Mouse (Mus musculus) heart, embryonic 11.5 days (tissue): Measurements from ENCODE around the gene Ms4a6d. TPM values are rescaled to one million over a fixed set of nuclear protein-coding genes. Genes with fewer than 3 reads are reported as not detected.

Experiments
- ATAC-seq: fragments of 200-750 bp; cut with Nextera tagmentation; replicated peaks from 2 replicates; pipeline ENCODE4 v1.8.0; 2017; ENCODE audit warnings: moderate library complexity; ENCODE audit not compliant: insufficient number of reproducible peaks, low FRiP score, low TSS enrichment
- H3K27ac ChIP-seq: fragments of 300-500 bp; sonication (generic); 2 replicates; pipeline ENCODE4 v1.5.1; 2014; ENCODE audit warnings: mild to moderate bottlenecking, low read depth, low read length
- H3K27me3 ChIP-seq: fragments of 300-500 bp; sonication (generic); 2 replicates; pipeline ENCODE4 v1.6.1; 2014; ENCODE audit warnings: mild to moderate bottlenecking, low read length, mixed read lengths; ENCODE audit not compliant: control insufficient read depth, insufficient read depth
- H3K36me3 ChIP-seq: fragments of 300-500 bp; sonication (generic); 2 replicates; pipeline ENCODE4 v1.6.1; 2014; ENCODE audit warnings: mild to moderate bottlenecking, low read length, moderate library complexity, mixed read lengths; ENCODE audit not compliant: control insufficient read depth, insufficient read depth
- H3K4me1 ChIP-seq: fragments of 300-500 bp; sonication (generic); 2 replicates; pipeline ENCODE4 v1.6.1; 2014; ENCODE audit warnings: low read length; ENCODE audit not compliant: control insufficient read depth, insufficient read depth
- H3K4me2 ChIP-seq: fragments of 300-500 bp; sonication (generic); 2 replicates; pipeline ENCODE4 v1.6.1; 2014; ENCODE audit warnings: mild to moderate bottlenecking, moderate library complexity
- H3K4me3 ChIP-seq: fragments of 300-500 bp; sonication (generic); 2 replicates; pipeline ENCODE4 v1.5.1; 2014; ENCODE audit warnings: low read depth, low read length
- H3K9ac ChIP-seq: fragments of 300-500 bp; sonication (generic); 2 replicates; pipeline ENCODE4 v1.6.1; 2014; ENCODE audit warnings: mild to moderate bottlenecking, low read depth, low read length, moderate library complexity
- H3K9me3 ChIP-seq: fragments of 300-500 bp; sonication (generic); replicated peaks from 2 replicates; pipeline ENCODE4 v1.6.1; 2016; ENCODE audit warnings: low read length; ENCODE audit not compliant: control insufficient read depth
- WGBS: fragments of 180-500 bp; shearing (Covaris S2); extraction: QIAGEN DNeasy Blood & Tissue Kit; methylation state at CpG from one replicate; pipeline ENCODE4 v1.1.7; 2014; ENCODE audit not compliant: insufficient replicate concordance; 5-methylcytosine and 5-hydroxymethylcytosine counted together
- polyA plus RNA-seq: library from polyadenylated mRNA; unstranded; fragments of >200 nt; fragmentation: Nextera tagmentation; extraction: Ambion mirVana; gene quantifications from 2 replicates; pipeline ENCODE4 v1.2.1, GENCODE M21; 2014

Ms4a6d gene
- polyA plus RNA-seq, 1 experiment from 2014 or later = 0.87 TPM

- no peak for ATAC-seq
- no peaks in the 10 kb centered on the region for H3K4me1 ChIP-seq
- no peaks in the 10 kb centered on the region for H3K9me3 ChIP-seq
- H3K4me2 ChIP-seq = no peak overlapping the region
- no peaks in the 10 kb centered on the region for H3K27me3 ChIP-seq
- H3K4me3 ChIP-seq = no peak overlapping the region
- H3K36me3 ChIP-seq = no peaks in the 10 kb centered on the region
- no peak overlapping the region for H3K27ac ChIP-seq
- no peak overlapping the region for H3K9ac ChIP-seq
These were observed 20.2 kb upstream of the Ms4a6d start for GRCm38 (mm10) chr19:11624800-11625199.

- no peak within 1 kb of the TSS for H3K27ac ChIP-seq
- WGBS = 75% methylated on average over 2 of the region's 2 CpGs
- H3K4me3 ChIP-seq = no peak within 1 kb of the TSS
- H3K27me3 ChIP-seq = no peaks in the 10 kb centered on the region
- H3K9me3 ChIP-seq = no peaks in the 10 kb centered on the region
- no peaks in the 10 kb centered on the region for H3K36me3 ChIP-seq
- H3K4me1 ChIP-seq = no peaks in the 10 kb centered on the region
- H3K9ac ChIP-seq = no peak within 1 kb of the TSS
- ATAC-seq = no peak
- H3K4me2 ChIP-seq = no peak within 1 kb of the TSS
These were observed 18.9 kb upstream of the Ms4a6d start, which contains the start of gene Ms4a2 for GRCm38 (mm10) chr19:11623551-11623950. Gene Ms4a2 (minus strand): TSS chr19:11623719.

DNA sequence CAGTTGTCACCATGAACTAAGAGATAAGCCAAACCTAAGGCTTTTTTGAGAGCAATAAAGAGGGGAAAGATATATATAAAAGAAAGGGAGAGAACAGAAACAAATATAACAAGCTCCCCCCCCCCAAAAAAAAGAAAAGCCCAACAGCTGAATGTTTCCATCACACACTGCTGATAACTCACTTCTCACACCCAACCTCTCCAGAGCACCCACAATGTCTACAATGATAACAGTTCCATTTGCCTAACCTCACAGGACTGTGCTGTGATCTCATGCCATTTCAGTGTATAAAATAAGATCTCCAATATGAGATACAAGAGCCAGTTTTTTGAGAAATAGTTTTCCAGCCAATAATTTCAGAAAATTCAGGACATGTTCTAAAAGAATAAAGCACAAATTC, 13.3 kb upstream of the Ms4a6d start:
- Histone ChIP-seq H3K27ac (no peak overlapping the region), H3K9me3 (no peaks in the 10 kb centered on the region), H3K27me3 (no peaks in the 10 kb centered on the region), H3K4me3 (no peak overlapping the region), H3K9ac (no peak overlapping the region), H3K4me2 (no peak overlapping the region), H3K36me3 (no peaks in the 10 kb centered on the region), H3K4me1 (no peaks in the 10 kb centered on the region)
- ATAC-seq = no peak

- Histone ChIP-seq H3K4me2 (no peak overlapping the region), H3K4me3 (no peak overlapping the region), H3K9ac (no peak overlapping the region), H3K36me3 (no peaks in the 10 kb centered on the region), H3K4me1 (no peaks in the 10 kb centered on the region), H3K9me3 (no peaks in the 10 kb centered on the region), H3K27me3 (no peaks in the 10 kb centered on the region), H3K27ac (no peak overlapping the region)
- 52% methylated on average over 2 of the region's 2 CpGs for WGBS
- ATAC-seq = no peak
These were observed 10.2 kb upstream of the Ms4a6d start for GRCm38 (mm10) chr19:11614805-11615204.

DNA sequence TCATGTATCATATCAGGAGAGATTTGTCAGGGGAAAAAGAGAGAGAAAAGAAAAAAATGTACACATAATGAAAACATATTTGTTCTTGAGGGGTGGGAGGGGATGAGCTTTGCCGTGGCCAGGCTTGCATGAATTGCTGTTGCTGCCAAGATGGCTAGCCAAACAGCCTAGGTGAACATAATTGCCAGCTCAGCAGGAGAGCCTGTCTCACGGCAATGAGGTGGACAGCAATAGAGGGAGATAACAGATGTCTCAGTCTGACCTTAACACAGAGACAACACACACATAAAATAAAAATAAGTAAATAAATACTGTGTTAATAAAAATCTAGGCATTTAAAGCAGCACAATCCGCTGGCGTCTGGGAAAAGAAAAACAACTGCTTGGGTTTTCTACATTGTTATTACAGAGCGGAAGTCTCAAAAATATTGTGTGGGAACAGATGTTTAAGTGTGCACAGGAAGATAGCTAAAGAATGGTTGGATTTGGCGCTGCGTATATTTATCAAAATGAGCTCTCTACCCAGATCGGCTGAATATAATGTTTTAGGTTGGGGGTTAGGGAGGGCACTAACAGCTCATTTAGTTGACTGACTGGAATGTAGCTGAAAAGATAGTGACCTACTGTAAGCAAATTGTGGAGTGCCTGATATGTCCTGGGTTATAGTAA, 9.3 kb upstream of the Ms4a6d start:
- Histone ChIP-seq H3K36me3 (no peaks in the 10 kb centered on the region), H3K9me3 (no peaks in the 10 kb centered on the region), H3K4me1 (no peaks in the 10 kb centered on the region), H3K9ac (no peak overlapping the region), H3K4me3 (no peak overlapping the region), H3K27ac (no peak overlapping the region), H3K4me2 (no peak overlapping the region), H3K27me3 (no peaks in the 10 kb centered on the region)
- 63% methylated on average over 8 of the region's 8 CpGs for WGBS
- ATAC-seq = no peak

DNA sequence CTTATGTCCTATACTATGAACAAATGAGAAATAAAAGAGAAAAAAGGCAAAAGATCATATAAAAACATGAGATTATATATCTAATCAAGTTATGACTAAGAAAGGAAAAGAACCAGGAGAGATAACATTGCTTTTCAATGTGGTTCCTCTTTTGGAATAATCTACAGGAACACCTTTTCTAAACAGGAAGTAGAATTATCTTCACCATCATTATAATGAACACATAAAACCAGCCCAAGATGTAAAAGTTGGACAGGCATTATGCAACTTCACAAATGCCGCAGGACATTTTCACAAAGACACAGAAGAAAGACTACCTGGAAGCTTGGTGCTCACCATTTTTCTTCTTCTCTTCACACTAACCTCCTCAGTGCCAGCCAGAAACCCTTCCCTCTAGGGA, 8.4 kb upstream of the Ms4a6d start:
- no peak overlapping the region for H3K27ac ChIP-seq
- no peak overlapping the region for H3K9ac ChIP-seq
- WGBS = 90% methylated on average over 1 of the region's 1 CpGs
- ATAC-seq = no peak
- no peak overlapping the region for H3K4me2 ChIP-seq
- no peak overlapping the region for H3K4me3 ChIP-seq
- no peaks in the 10 kb centered on the region for H3K4me1 ChIP-seq
- H3K27me3 ChIP-seq = no peaks in the 10 kb centered on the region
- no peaks in the 10 kb centered on the region for H3K9me3 ChIP-seq
- H3K36me3 ChIP-seq = no peaks in the 10 kb centered on the region

DNA sequence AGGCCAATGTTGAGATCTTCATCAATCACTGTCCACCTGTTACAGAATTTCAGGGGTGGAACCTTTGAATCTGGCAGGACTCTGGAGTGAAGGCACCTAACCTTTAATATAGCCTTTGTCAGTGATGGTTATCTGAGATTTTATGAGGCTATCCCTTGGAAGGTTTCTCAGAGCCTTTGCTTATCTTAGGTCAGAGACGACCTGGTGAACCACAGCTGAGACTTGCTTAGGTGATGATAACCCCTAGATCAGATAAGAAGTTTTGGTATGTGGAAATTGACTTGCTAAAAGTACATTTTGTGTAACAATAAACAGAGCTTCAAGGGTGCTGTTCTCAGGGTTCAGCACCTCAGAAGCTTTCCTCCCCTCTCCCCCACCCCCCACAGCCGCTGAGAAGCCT, 7.6 kb upstream of the Ms4a6d start:
- H3K4me3 ChIP-seq = no peak overlapping the region
- no peak overlapping the region for H3K27ac ChIP-seq
- H3K4me2 ChIP-seq = no peak overlapping the region
- H3K9me3 ChIP-seq = no peaks in the 10 kb centered on the region
- ATAC-seq = no peak
- H3K9ac ChIP-seq = no peak overlapping the region
- 36% methylated on average over 2 of the region's 2 CpGs for WGBS
- H3K27me3 ChIP-seq = no peaks in the 10 kb centered on the region
- no peaks in the 10 kb centered on the region for H3K4me1 ChIP-seq
- H3K36me3 ChIP-seq = no peaks in the 10 kb centered on the region

- no peaks in the 10 kb centered on the region for H3K4me1 ChIP-seq
- no peaks in the 10 kb centered on the region for H3K27me3 ChIP-seq
- ATAC-seq = no peak
- H3K36me3 ChIP-seq = no peaks in the 10 kb centered on the region
- H3K4me3 ChIP-seq = no peak overlapping the region
- 21% methylated on average over 6 of the region's 6 CpGs for WGBS
- H3K27ac ChIP-seq = no peak overlapping the region
- H3K9ac ChIP-seq = no peak overlapping the region
- no peaks in the 10 kb centered on the region for H3K9me3 ChIP-seq
- no peak overlapping the region for H3K4me2 ChIP-seq
These were observed 6.9 kb upstream of the Ms4a6d start for GRCm38 (mm10) chr19:11611541-11611945.

- no peak overlapping the region for H3K4me3 ChIP-seq
- H3K4me1 ChIP-seq = no peaks in the 10 kb centered on the region
- H3K27ac ChIP-seq = no peak overlapping the region
- H3K9ac ChIP-seq = no peak overlapping the region
- H3K9me3 ChIP-seq = no peaks in the 10 kb centered on the region
- no peaks in the 10 kb centered on the region for H3K27me3 ChIP-seq
- no peaks in the 10 kb centered on the region for H3K36me3 ChIP-seq
- no peak for ATAC-seq
- H3K4me2 ChIP-seq = no peak overlapping the region
- 13% methylated on average over 1 of the region's 1 CpGs for WGBS
These were observed 3.5 kb upstream of the Ms4a6d start for GRCm38 (mm10) chr19:11608172-11608571.
